Mouse (Mus musculus) skeletal muscle tissue, adult 2 months (tissue): Measurements from ENCODE around the gene Cdk5r2.

Source experiments
- DNase-seq: peaks from one replicate; pipeline ENCODE4 v3.0.0-alpha.2; 2012; ENCODE audit warnings: low read depth, low spot score

Gene Cdk5r2

DNA sequence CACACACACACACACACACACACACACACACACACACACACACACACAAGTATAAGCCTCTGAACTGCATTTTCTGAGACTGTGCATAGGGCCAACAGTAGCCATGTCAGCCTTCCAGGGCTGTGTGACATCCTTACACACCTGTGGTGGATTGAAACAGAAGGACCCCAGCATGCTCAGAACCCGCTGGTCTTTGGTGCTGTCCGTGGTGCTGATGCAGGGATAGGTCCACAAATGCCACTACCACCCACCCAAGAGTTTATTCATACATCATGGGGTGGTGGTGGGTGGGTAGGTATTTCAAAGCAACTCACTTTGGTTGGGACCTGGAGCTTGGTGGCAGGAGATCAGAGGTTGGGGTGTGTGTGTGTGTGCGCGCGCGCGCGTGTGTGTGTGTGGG, 36.8 kb downstream of the Cdk5r2 start:
- DNase-seq = no peak

DNA sequence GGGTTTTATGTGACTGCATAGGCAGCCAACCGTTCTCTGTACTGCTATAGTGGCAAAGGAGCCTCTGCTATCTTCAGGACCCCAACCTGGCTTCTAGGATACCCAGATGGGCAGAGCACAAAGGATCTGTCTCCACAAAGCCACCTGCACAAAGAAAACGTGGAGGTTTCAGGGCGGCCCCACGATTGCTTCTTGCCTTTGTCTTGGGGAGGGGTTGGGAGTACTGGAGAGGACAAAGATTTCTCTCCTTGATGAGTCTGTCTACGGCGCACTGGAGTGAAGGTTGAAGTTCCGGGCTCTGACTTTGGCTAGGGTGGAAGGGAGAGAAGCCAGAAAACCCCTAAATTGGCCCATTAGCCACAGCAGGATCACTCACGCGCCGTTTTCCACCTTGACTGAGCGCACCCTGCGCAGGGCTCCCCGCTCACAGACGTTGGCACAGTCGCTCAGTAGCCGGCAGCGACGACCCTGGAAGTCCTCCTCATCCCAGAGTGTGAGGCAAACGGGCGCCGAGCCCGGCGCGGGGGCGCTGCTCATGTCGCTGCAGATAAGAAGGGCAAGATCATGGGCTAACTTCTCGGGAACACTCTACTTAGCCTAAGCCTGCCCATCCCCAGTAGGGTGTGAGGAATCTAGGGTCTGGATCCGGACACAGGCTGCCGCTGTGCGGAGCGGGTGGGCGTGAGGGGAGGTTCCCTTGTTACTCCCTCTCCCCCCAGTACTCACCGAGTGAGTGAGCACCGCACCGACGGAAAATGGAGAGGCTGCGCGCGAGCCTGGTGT, 37.8 kb downstream of the Cdk5r2 start:
- no peak for DNase-seq

DNA sequence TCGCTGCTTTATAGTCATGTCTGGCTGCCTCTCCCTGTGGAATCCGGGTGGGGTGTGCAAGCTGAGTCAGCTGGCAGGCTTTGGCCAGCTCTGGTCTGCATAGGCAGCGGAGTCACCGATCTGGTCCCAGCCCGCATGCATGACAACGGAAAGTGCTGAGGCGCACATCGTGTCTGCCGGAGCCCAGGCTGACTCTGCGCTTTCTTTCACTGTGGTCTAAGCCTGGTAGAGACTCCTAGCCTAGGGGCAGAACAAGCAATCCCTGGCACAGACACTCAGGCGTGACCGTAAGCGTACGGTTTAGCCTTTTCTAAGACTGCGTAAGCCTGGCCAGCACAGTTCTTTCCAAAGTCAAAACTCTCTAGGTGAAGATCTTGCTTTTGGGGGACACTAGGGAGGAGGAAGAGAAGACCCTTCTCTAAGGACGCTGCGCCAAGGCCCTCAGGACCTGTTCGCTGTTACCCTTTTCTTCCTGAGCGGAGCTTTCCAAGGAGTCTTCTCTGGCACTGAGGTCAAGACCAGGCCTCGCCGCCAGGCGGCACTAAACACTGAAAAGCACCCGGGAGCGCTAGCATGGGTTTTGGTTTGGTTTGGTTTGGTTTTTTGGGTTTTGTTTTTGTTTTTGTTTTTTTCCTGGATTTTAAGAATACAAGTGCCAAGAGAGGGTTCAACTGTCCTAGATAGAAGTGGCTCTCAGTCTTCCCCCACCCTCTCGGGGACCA, 38.6 kb downstream of the Cdk5r2 start, which contains the start of gene Cryba2:
Gene Cryba2, minus strand, starts transcription at position 10 of the 722 bp plus-strand sequence.
- DNase-seq = no peak

DNA sequence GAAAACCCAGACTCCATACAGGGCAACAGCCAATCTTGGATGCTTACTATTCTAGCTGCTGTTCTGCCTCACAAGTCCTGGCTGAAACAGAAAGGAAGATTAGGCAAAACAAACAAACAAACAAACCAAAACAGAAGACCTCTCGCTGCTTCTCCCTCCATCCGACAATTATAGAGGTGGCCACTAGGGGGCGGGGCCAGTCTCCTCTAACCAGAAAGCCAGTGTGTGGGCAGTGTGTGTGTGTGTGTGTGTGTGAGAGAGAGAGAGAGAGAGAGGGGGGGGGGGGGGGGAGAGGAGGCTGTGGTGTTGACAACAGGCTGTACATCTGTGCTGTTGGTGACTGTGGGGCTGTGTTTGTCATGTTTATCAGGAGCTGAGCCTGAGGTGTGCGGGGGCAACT, 40.2 kb downstream of the Cdk5r2 start:
- no peak for DNase-seq

DNA sequence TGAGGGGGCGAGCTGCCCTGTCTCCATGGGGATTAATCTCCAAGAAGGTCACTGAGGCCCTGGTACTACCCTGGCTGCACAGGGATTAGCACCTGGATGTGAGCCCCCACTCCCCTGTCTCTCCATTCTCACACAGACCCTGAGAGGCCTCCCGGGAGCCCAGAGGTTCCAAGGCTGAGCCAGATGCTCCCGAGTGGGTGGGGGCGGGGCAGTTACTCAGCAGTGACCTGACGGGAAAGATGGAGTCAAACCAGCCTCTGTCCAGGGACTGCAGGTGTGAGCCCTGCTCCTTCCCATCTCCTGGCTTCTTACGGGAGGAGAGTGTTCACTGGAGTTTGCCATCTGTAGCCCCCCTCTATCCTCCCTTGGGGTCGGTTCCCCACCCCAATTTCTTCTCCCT, 43.2 kb downstream of the Cdk5r2 start:
- DNase-seq = no peak

DNA sequence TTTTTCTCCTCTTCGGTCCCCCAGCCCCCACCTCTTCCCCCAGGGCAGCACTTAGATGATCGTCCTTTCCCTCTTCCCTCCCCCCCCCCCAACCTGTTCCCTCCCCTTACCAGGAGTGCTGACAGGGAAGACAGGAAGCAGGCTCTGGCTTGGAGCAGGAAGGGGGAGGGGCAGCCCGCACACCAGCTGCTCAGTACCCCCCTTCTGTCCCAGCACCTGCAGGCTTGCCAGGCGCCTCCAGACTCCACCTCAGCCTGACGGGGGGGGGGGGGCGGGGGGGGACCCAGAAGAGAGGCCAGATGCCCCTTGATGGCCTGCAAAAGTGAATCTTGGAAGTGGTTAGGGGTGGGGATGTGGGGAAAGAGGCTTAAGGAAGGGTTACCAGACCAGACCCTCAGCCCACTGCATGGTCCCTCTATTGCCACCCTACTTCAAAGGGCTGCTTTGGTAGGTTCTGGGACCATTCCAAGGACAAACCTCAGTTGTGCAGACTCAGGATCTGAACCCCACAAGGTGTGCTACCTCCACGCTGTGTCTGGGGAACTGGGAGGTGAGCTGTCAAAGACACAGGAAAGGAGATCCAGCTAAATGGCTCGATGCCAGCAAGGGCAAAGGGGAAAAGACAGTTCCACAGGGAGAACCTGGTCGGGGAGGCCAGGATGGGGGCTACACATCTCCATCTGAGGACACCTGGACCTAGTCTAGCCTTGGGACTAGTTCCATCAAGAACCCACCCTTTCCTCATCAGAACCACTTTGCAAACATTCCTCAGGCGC, 44.1 kb downstream of the Cdk5r2 start:
- no peak for DNase-seq

DNA sequence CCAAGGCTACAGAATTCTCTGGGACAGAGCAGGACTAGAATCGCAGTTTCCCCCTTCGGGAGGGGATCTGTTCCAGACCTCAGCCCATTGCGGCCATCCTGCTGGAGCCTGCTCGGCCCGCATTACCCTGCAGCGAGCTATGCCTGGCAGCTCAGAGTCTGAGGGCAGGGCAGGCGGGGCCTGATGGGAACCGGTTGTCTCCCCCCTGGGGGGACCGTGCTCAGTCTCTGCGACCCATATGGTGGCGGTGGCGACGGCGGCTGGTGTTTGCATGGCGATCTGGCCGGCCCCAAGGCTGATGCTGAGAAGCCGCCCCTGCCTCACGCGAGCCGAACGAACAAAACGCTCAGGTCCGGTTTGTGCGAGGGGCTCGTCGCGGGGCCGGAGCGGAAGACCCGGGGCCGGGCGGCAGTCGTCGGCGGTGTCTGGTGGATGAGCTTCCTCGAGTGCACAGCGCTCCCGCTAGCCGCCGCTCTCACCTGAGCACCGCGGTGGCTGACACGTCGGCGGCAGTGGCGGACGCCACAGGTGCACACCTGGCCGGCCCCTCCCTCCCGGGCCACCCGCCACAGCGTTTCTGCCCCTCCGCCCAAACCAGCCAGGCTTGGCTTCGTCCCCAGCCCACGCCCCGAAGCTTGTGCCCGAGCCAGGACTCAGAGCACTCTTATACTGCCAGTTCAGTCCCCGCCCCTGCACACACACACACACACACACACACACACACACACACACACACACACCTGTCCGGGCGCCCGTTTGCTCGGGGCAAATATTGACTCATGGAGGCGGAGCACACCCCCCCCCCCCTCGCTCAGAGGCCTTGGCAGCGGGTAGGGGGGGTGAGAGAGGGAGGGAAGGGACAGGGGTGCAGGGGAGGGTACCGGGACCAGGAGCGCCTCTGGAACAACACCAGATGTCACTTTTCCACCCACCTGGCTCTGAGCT, 45.9 kb downstream of the Cdk5r2 start:
- no peak for DNase-seq

DNA sequence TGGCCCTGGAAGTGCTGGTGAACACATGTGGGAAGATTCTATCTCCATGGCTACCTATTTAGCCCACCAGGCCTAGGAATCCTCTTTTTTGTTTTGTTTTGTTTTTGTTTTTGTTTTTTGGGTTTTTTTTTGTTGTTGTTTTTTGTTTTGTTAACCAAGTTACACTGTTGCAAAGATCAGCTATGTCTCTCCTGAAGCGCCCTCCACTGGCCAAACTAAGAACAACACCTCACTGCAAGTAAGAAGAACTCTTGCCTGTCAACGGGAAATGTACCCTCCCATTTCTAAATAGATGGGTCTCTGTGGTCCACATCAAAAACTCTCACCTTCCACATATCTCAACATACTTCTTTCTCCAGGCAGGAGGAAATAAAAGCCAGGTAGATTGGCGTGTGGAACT, 47.0 kb downstream of the Cdk5r2 start:
- DNase-seq = peak; percentile 7

DNA sequence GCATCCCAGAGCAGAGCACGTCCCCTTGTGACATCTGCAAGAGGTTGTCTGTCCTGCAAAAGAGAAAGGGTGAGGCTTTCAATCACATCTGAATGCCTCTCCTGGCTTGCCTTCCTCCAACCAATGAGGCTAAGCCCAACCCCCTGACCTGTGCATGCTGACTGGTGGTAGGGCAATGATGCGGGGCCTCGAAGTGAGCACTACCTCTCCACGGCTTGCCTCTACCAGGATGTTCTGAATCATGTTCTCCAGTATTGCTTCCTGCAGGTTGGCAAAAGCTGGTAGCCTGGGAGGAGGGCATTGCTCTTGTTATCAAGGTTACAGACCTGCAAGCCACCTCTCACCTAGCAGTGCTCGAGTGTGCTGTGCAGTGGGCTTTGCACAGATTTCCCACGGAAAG, 47.5 kb downstream of the Cdk5r2 start:
- DNase-seq = no peak
